Mouse (Mus musculus) brain, embryonic 14.5 days (tissue): ENCODE measurements around the gene Cemip2.
"Not testable (repeated sequence)": the region's sequence is repeated elsewhere in the genome, so short reads cannot be mapped to it uniquely, and the experiment has no call there.

Experiments used
- CTCF ChIP-seq: fragments of 200-500 bp; IDR thresholded peaks from 2 replicates; pipeline ENCODE4 v1.5.1; 2012; ENCODE audit warnings: inconsistent platforms, mild to moderate bottlenecking, moderate library complexity, borderline replicate concordance; ENCODE audit not compliant: insufficient read depth, insufficient read length; ENCODE audit errors: extremely low read depth
- POLR2A ChIP-seq: fragments of 200-500 bp; IDR thresholded peaks from 2 replicates; pipeline ENCODE4 v1.6.1; 2012; ENCODE audit warnings: mild to moderate bottlenecking, inconsistent platforms, borderline replicate concordance; ENCODE audit not compliant: poor library complexity, insufficient read depth, insufficient read length, severe bottlenecking; ENCODE audit errors: extremely low read depth

DNA sequence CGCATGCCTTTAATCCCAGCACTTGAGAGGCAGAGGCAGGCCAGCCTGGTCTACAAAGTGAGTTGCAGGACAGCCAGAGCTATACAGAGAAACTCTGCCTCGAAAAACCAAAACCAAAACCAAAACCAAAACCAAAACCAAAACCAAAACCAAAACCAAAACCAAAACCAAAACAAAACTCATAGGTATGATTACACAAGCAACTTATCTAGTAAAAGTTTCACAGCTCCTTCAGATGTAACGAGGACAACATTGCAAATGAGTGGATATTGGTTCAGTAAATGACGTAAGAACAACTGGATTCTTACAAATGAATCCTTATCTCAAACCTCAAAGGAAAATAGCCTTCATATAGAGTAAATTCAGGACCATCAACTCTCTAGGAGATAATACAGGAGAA is 88.6 kb downstream of the Cemip2 start:
- not testable (repeated sequence) for TF ChIP-seq CTCF, POLR2A
